Mouse (Mus musculus) kidney, embryonic 15.5 days (tissue): Measurements from ENCODE around the gene Smarca4. TPM values are rescaled to one million over a fixed set of nuclear protein-coding genes. Genes with fewer than 3 reads are reported as not detected.

ENCODE experiments used
- ATAC-seq: fragments of 200-750 bp; cut with Nextera tagmentation; replicated peaks from 2 replicates; pipeline ENCODE4 v1.8.0; 2017; ENCODE audit warnings: moderate TSS enrichment; ENCODE audit not compliant: low FRiP score
- H3K27ac ChIP-seq: fragments of 300-500 bp; sonication (generic); 2 replicates; pipeline ENCODE4 v1.5.1; 2015; ENCODE audit warnings: mild to moderate bottlenecking, inconsistent platforms
- H3K27me3 ChIP-seq: fragments of 300-500 bp; sonication (generic); 2 replicates; pipeline ENCODE4 v1.6.1; 2015; ENCODE audit warnings: inconsistent platforms
- H3K36me3 ChIP-seq: fragments of 300-500 bp; sonication (generic); 2 replicates; pipeline ENCODE4 v1.6.1; 2015; ENCODE audit warnings: inconsistent platforms
- H3K4me1 ChIP-seq: fragments of 300-500 bp; sonication (generic); 2 replicates; pipeline ENCODE4 v1.6.1; 2015; ENCODE audit warnings: inconsistent platforms
- H3K4me2 ChIP-seq: fragments of 300-500 bp; sonication (generic); 2 replicates; pipeline ENCODE4 v1.6.1; 2015; ENCODE audit warnings: moderate library complexity, mild to moderate bottlenecking, inconsistent platforms
- H3K4me3 ChIP-seq: fragments of 300-500 bp; sonication (generic); replicated peaks from 2 replicates; pipeline ENCODE4 v1.5.1; 2015; ENCODE audit warnings: mild to moderate bottlenecking, inconsistent platforms
- H3K9ac ChIP-seq: fragments of 300-500 bp; sonication (generic); 2 replicates; pipeline ENCODE4 v1.6.1; 2015; ENCODE audit warnings: mild to moderate bottlenecking, inconsistent platforms
- H3K9me3 ChIP-seq: fragments of 300-500 bp; sonication (generic); replicated peaks from 2 replicates; pipeline ENCODE4 v1.6.1; 2016; ENCODE audit warnings: inconsistent platforms
- WGBS: fragments of 180-500 bp; shearing (Covaris S2); methylation state at CpG from one replicate; pipeline ENCODE4 v1.1.7; 2015; ENCODE audit warnings: mixed read lengths; 5-methylcytosine and 5-hydroxymethylcytosine counted together
- polyA plus RNA-seq: library from polyadenylated mRNA; unstranded; fragments of >200 nt; fragmentation: Nextera tagmentation; extraction: Ambion mirVana; gene quantifications from 2 replicates; pipeline ENCODE4 v1.2.1, GENCODE M21; 2015

Smarca4 gene
- polyA plus RNA-seq, 1 experiment from 2014 or later: 101 TPM

- no peak for ATAC-seq
- Histone ChIP-seq H3K27me3 (no peaks in the 10 kb centered on the region), H3K36me3 (no peaks in the 10 kb centered on the region), H3K4me3 (no peak overlapping the region), H3K9me3 (no peaks in the 10 kb centered on the region), H3K4me2 (no peak overlapping the region), H3K4me1 (no peaks in the 10 kb centered on the region), H3K27ac (no peak overlapping the region), H3K9ac (no peak overlapping the region)
- whole genome bisulfite sequencing: 71% methylated on average over 5 of the region's 5 CpGs
These were observed 10.1 kb upstream of the Smarca4 start for GRCm38 (mm10) chr9:21605865-21606264.

GRCm38 (mm10) chr9:21606648-21607047 is 9.3 kb upstream of the Smarca4 start:
- no peaks in the 10 kb centered on the region for H3K27me3 ChIP-seq
- no peak overlapping the region for H3K9ac ChIP-seq
- no peaks in the 10 kb centered on the region for H3K36me3 ChIP-seq
- H3K9me3 ChIP-seq: no peaks in the 10 kb centered on the region
- 89% methylated on average over 1 of the region's 1 CpGs for WGBS
- no peak for ATAC-seq
- H3K27ac ChIP-seq: no peak overlapping the region
- no peak overlapping the region for H3K4me3 ChIP-seq
- H3K4me1 ChIP-seq: no peaks in the 10 kb centered on the region
- no peak overlapping the region for H3K4me2 ChIP-seq

GRCm38 (mm10) chr9:21609861-21610260 is 6.1 kb upstream of the Smarca4 start:
- Histone ChIP-seq H3K9ac (no peak overlapping the region), H3K4me2 (no peak overlapping the region), H3K36me3 (no peaks in the 10 kb centered on the region), H3K9me3 (no peaks in the 10 kb centered on the region), H3K27ac (no peak overlapping the region), H3K27me3 (no peaks in the 10 kb centered on the region), H3K4me1 (peaks cover under 1% of the 10 kb centered on the region; the same call in 1 of the 2 replicates), H3K4me3 (no peak overlapping the region)
- ATAC-seq: no peak
- WGBS: 86% methylated on average over 1 of the region's 1 CpGs

- H3K9me3 ChIP-seq: no peaks in the 10 kb centered on the region
- H3K4me3 ChIP-seq: peak overlapping the region; percentile 90
- ATAC-seq: no peak
- H3K9ac ChIP-seq: peak overlapping the region; percentile 69
- H3K4me2 ChIP-seq: peak overlapping the region; percentile 65
- peaks cover 4% of the 10 kb centered on the region for H3K36me3 ChIP-seq
- peaks cover 25% of the 10 kb centered on the region for H3K4me1 ChIP-seq
- no peaks in the 10 kb centered on the region for H3K27me3 ChIP-seq
- peak overlapping the region; percentile 99 for H3K27ac ChIP-seq
- WGBS: 73% methylated on average over 15 of the region's 15 CpGs
These were observed 929 bp upstream of the Smarca4 start for GRCm38 (mm10) chr9:21614864-21615616.

GRCm38 (mm10) chr9:21616232-21616781 is 338 bp downstream of the Smarca4 start:
- H3K4me2 ChIP-seq: peak overlapping the region; percentile 65
- H3K4me3 ChIP-seq: peak overlapping the region; percentile 90
- no peaks in the 10 kb centered on the region for H3K9me3 ChIP-seq
- peak overlapping the region; percentile 89 for H3K9ac ChIP-seq
- H3K36me3 ChIP-seq: peaks cover 4% of the 10 kb centered on the region
- ATAC-seq: peak; percentile 87
- peak overlapping the region; percentile 99 for H3K27ac ChIP-seq
- peaks cover 25% of the 10 kb centered on the region for H3K4me1 ChIP-seq
- WGBS: under 1% methylated on average over 57 of the region's 57 CpGs
- no peaks in the 10 kb centered on the region for H3K27me3 ChIP-seq

GRCm38 (mm10) chr9:21617066-21617465 is 1.1 kb downstream of the Smarca4 start:
- H3K4me3 ChIP-seq: peak overlapping the region; percentile 90
- no peak for ATAC-seq
- WGBS: 7% methylated on average over 10 of the region's 10 CpGs
- H3K27ac ChIP-seq: peak overlapping the region; percentile 99
- H3K27me3 ChIP-seq: no peaks in the 10 kb centered on the region
- H3K9me3 ChIP-seq: no peaks in the 10 kb centered on the region
- H3K4me2 ChIP-seq: peak overlapping the region; percentile 65
- H3K36me3 ChIP-seq: peaks cover 4% of the 10 kb centered on the region
- H3K4me1 ChIP-seq: peaks cover 25% of the 10 kb centered on the region
- H3K9ac ChIP-seq: peak overlapping the region; percentile 89

- Histone ChIP-seq H3K27ac (no peak overlapping the region), H3K9me3 (no peaks in the 10 kb centered on the region), H3K9ac (no peak overlapping the region), H3K4me1 (peaks cover 20% of the 10 kb centered on the region), H3K27me3 (no peaks in the 10 kb centered on the region), H3K4me2 (no peak overlapping the region), H3K36me3 (peaks cover 8% of the 10 kb centered on the region), H3K4me3 (no peak overlapping the region)
- no peak for ATAC-seq
- 91% methylated on average over 4 of the region's 4 CpGs for WGBS
These were observed 4.3 kb downstream of the Smarca4 start for GRCm38 (mm10) chr9:21620229-21620628.

- Histone ChIP-seq H3K9ac (no peak overlapping the region), H3K27ac (no peak overlapping the region), H3K4me2 (no peak overlapping the region), H3K4me1 (peaks cover 12% of the 10 kb centered on the region), H3K36me3 (peaks cover 8% of the 10 kb centered on the region), H3K27me3 (no peaks in the 10 kb centered on the region), H3K9me3 (no peaks in the 10 kb centered on the region), H3K4me3 (no peak overlapping the region)
- no peak for ATAC-seq
- WGBS: 100% methylated on average over 1 of the region's 1 CpGs
These were observed 6.7 kb downstream of the Smarca4 start for GRCm38 (mm10) chr9:21622676-21623075.

GRCm38 (mm10) chr9:21625342-21626339 is 9.7 kb downstream of the Smarca4 start:
- H3K27me3 ChIP-seq: no peaks in the 10 kb centered on the region
- no peak overlapping the region for H3K4me3 ChIP-seq
- H3K9me3 ChIP-seq: no peaks in the 10 kb centered on the region
- no peaks in the 10 kb centered on the region for H3K4me1 ChIP-seq
- ATAC-seq: no peak
- no peak overlapping the region for H3K27ac ChIP-seq
- WGBS: 88% methylated on average over 10 of the region's 10 CpGs
- H3K36me3 ChIP-seq: peaks cover 4% of the 10 kb centered on the region
- H3K9ac ChIP-seq: no peak overlapping the region
- no peak overlapping the region for H3K4me2 ChIP-seq

- no peak for ATAC-seq
- H3K4me3 ChIP-seq: no peak overlapping the region
These were observed 10.6 kb downstream of the Smarca4 start for GRCm38 (mm10) chr9:21626571-21626970.

GRCm38 (mm10) chr9:21627145-21627795 is 11.3 kb downstream of the Smarca4 start:
- Histone ChIP-seq H3K4me1 (no peaks in the 10 kb centered on the region), H3K4me2 (no peak overlapping the region), H3K27ac (0 out of 2 replicates have a peak overlapping the region, but pooled peaks have one; percentile 13), H3K4me3 (no peak overlapping the region), H3K9me3 (no peaks in the 10 kb centered on the region), H3K36me3 (peaks cover 10% of the 10 kb centered on the region), H3K9ac (no peak overlapping the region), H3K27me3 (no peaks in the 10 kb centered on the region)
- no peak for ATAC-seq
- 62% methylated on average over 5 of the region's 5 CpGs for WGBS

More at GRCm38 (mm10) chr9:21626571-21626970, 10.6 kb downstream of the Smarca4 start:
- Histone ChIP-seq H3K36me3 (peaks cover 8% of the 10 kb centered on the region), H3K9ac (no peak overlapping the region), H3K9me3 (no peaks in the 10 kb centered on the region), H3K27ac (no peak overlapping the region), H3K4me1 (no peaks in the 10 kb centered on the region), H3K4me2 (no peak overlapping the region), H3K27me3 (no peaks in the 10 kb centered on the region)
